Mouse (Mus musculus): ENCODE data around the gene Inpp5f.
"Not testable (repeated sequence)": the region's sequence is repeated elsewhere in the genome, so short reads cannot be mapped to it uniquely, and the experiment has no call there.

Gene Inpp5f

DNA sequence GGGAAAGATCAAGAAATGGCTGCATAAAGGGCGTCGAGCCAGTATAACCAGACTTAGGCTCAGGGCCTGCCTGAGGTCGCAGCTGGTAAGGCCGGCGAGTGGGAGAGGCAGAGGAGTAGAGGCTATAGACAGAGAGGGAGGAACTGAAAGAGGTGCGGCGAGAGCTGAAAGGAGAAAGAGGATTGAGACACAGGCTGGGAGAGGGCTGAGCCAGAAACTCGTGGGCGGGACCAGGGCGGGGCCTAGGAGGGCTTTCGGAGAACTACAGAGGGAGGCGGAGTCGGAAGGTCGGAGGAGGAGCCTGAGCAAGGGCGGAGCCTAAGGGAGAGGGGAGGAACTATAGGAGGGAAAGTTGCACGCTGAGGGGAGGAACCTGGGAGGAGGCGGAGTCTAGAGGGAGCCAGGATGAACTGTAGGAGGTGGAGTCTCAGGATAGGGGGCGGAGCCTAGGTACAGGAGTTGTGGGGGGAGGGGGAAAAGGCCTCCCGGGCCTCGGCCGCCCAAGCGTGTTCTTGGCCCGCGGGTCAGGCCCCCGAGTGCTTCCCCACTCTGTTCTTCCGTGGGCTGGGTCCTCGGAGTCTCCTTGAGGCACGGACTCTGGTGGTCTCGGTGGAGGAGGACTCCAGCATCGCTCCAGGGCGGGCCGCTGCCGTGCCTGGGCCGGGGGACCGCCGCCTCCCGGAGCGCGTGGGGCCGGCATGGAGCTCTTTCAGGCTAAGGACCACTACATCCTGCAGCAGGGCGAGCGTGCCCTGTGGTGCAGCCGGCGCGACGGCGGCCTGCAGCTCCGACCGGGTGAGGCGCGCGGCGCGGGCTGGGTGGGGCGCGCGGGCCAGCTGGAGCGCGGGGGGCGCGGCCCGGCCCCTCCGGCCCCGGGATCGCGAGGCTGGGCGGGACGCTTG, at the start of gene Inpp5f:
TSS of gene Inpp5f (plus strand) at position 432 of the 902 bp plus-strand sequence.
- peak; percentile 99 for DNase-seq

DNA sequence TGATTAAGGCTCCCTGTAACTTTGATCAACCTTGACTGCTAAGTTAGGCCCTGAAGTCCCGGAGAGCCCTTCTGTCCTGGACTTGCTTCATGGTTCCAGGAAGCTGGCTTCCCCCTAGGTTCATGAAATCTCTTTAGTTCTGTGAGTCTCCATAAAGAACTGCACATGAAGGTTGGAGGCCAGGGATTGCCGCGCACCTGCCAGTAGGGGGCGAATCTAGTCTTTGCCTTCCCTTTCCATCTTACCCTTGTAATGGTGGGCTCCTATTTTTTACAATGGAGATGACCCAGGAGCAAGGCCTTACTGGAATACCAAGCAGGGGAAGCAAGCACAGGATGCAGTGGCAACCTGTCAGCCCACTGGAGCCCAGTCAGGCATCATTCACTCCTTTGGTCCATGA, 47.8 kb upstream of the Inpp5f start:
- DNase-seq: no peak

DNA sequence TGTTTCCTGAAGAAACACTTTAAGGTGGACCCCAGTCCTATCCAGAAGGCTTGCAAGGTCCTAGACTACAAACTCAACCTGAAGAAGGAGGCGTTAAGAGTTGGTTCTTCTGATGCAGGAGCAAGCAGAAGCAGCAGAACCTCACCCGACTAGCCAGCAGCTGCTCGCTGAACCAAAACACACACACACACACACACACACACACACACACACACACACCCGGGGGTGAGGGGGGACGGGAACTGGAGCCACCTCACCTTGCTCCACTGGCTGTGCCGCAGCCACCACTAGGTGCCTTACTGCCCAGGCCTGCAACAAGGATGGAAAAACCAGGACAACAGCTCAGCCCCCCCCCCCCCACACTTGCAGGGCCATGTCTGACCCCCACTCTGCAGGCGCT, 44.8 kb upstream of the Inpp5f start:
- DNase-seq: no peak

- DNase-seq: no peak
These were observed 43.4 kb upstream of the Inpp5f start for GRCm38 (mm10) chr7:128567561-128568244.

DNA sequence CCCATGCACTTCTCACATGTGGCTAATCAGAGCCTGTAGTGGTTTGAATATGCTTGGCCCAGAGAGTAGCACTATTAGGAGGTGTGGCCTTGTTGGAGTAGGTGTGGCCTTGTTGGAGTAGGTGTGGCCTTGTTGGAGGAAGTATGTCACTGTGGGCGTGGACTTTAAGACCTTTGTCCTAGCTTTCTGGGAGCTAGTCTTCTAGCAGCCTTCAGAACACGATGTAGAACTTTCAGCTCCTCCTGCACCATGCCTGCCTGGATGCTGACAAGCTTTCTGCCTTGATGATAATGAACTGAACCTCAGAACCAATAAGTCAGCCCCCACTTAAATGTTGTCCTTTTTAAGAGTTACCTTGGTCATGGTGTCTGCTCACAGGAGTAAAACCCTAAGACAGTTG, 41.7 kb upstream of the Inpp5f start:
- not testable (repeated sequence) for DNase-seq

DNA sequence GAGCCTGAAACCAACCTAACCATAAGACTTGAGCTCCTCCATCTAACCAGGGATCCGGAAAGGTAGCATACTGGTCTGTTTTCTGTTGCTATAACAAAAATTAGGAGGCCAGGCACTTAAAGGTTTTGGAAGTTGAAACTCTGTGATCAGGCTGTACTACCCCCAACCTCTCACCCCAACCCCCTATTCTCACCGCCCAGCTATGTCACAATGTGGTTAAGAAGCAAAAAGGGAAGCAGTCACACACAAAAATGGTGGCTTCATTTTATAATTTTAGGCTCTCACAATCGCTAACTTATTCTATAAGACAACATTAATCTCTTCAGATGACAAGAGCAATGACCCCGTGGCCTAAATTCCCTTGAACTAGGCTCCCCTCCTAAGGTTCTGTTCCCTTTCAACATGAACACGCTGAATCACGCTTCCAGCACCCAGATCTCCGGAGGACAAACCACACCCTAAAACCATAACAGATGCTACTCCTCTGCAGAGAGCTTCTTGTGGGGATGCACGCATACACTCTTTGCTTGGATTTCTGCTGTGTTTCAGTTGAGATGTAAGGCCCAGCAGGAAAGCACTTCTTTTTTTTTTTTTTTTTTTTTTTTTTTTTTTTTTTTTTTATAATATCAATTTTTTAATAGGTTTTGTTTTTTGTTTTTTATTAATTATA, 41.0 kb upstream of the Inpp5f start:
- no peak for DNase-seq

GRCm38 (mm10) chr7:128570657-128571056, 40.5 kb upstream of the Inpp5f start:
- DNase-seq: not testable (repeated sequence)

GRCm38 (mm10) chr7:128572030-128572429, 39.1 kb upstream of the Inpp5f start:
- DNase-seq: no peak

GRCm38 (mm10) chr7:128575211-128575610, 35.9 kb upstream of the Inpp5f start:
- no peak for DNase-seq

GRCm38 (mm10) chr7:128575794-128576193, 35.3 kb upstream of the Inpp5f start:
- no peak for DNase-seq

DNA sequence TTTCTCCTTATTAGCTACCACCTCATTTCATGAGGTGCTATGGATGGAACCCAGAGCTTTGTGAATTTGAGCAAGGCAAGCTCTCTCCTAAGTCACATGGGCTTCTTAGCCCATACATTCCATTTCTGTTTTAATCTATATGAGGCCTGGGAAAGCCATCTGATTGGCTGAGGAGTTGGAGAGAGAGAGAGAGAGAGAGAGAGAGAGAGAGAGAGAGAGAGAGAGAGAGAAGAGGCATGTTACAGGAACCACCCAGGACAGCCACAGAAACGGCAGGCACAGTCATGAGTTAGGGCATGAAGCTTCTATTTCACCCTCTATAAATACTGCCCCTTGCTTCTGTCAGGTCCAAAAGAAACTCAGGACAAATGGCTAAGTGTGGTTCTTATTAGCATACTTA, 33.5 kb upstream of the Inpp5f start:
- DNase-seq: no peak

- no peak for DNase-seq
These were observed 32.8 kb upstream of the Inpp5f start for GRCm38 (mm10) chr7:128578199-128578945.

DNA sequence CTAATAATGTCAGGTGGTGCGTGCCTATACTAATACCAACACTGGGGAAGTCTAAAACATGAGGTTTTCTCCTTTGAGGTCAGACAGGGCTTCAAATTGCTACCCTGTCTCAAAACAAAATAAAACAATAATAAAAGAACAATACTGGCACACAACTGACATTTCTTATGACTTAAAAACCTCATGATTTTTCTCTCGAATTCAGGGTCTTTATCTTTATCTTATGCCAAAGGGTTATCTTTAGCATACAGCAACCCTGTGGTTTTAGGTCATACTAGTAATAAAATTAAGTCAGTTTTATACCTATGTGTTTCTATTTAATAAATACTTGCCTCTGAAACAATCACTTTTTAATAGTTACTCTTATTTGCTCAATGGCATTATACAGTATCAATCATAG, 31.7 kb upstream of the Inpp5f start:
- DNase-seq: no peak

- DNase-seq: no peak
These were observed 30.8 kb upstream of the Inpp5f start for GRCm38 (mm10) chr7:128580318-128580717.

GRCm38 (mm10) chr7:128581864-128582484, 29.2 kb upstream of the Inpp5f start:
- no peak for DNase-seq

DNA sequence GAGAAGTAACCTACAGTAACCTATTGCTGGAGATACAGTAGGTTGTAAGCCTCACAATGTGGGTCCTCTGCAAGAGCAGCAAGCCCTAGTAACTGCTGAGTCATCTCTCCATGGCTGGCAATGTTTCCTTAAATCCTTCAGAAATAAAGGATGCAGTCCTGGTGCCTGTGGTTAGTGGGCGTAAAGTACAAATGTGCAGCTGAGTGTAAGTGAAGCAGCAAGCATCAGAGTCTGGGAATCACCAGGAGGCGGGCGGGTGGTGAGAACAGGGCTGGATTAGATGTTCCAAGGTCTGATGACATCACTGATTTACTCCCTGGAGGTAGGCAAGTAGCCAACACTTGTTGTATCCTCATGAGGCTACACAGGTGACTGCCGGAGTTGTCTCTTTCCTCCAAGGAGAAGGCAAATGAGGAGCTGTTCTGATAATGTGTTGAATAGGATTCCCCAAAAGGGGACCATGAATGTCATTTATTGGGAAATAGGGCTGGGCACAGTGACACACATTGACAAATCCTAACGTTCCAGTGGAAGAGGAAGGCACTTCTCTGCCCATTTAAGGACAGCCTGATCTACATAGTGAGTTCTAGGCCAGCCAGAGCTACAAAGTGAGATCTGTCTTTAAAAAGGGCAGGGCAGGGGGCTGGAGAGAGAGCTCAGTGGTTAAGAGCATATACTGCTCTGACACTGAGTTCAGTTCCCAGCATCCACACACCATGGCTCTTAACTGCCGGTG, 27.7 kb upstream of the Inpp5f start:
- DNase-seq: peak; percentile 56

- no peak for DNase-seq
These were observed 23.7 kb upstream of the Inpp5f start for GRCm38 (mm10) chr7:128587334-128587933.

GRCm38 (mm10) chr7:128591345-128592084, 19.6 kb upstream of the Inpp5f start:
- DNase-seq: no peak

DNA sequence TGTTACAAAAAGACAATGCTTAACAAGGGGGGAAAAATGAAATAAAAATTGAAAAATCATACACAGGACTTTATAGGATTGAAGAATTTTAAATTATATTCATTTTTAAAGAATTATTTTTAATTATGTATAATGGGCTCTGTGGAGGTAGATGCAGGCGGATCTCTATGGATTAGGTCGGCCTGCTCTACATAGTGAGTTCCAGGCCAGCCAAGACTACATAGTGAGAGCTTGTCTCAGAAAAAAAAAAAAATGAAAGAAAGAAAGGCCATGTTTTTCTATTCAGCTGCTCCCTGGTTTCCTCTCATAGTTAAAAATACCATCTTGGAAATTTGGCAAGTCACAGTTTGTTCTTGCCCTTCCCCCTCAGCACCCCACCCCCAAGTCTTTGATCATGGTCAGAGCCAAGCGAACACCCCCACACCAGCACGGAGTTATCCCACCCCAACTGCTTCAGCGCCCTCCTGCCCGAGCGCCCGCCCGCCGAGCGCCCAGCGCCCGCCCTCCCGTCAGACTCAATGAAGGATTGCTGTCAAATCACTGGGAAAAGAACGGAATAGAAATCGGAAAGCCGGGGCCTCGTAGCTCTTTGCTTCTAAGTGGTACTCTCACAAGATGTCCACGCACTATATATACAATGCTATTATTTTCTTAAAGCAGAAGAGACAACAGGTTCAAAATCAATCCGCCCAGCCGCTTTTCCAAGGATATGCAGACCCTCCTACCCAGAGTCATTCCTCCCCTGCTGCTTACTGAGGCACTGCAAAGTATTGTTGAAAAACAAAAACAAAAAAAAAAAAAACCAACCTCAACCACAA, 18.8 kb upstream of the Inpp5f start:
- DNase-seq: no peak

- no peak for DNase-seq
These were observed 18.2 kb upstream of the Inpp5f start for GRCm38 (mm10) chr7:128592936-128593241.

All from kidney, adult 11 months (tissue).